Mouse (Mus musculus) ES-Bruce4 (cell line): ENCODE measurements around the gene Shoc2. TPM values are rescaled to one million over a fixed set of nuclear protein-coding genes. Genes with fewer than 3 reads are reported as not detected.

Experiments used
- H3K27ac ChIP-seq: 2 replicates; pipeline ENCODE4 v1.5.1; 2012; ENCODE audit warnings: low read length, inconsistent platforms; ENCODE audit not compliant: insufficient read depth
- H3K27me3 ChIP-seq: 2 replicates; pipeline ENCODE4 v1.6.1; 2012; ENCODE audit warnings: mild to moderate bottlenecking, low read length, inconsistent platforms; ENCODE audit not compliant: control insufficient read depth, poor library complexity, insufficient read depth, severe bottlenecking
- H3K36me3 ChIP-seq: 2 replicates; pipeline ENCODE4 v1.6.1; 2012; ENCODE audit warnings: inconsistent platforms, mild to moderate bottlenecking, low read length, moderate library complexity; ENCODE audit not compliant: control insufficient read depth, poor library complexity, insufficient read depth, severe bottlenecking
- H3K4me1 ChIP-seq: one replicate; pipeline ENCODE4 v1.8.1; 2011; ENCODE audit warnings: low read length; ENCODE audit not compliant: control insufficient read depth, insufficient read depth
- H3K4me3 ChIP-seq: 2 replicates; pipeline ENCODE4 v1.5.1; 2011; ENCODE audit warnings: low read depth, mild to moderate bottlenecking, low read length
- H3K9ac ChIP-seq: 2 replicates; pipeline ENCODE4 v1.6.1; 2012; ENCODE audit warnings: low read depth, mild to moderate bottlenecking, inconsistent platforms; ENCODE audit not compliant: poor library complexity, severe bottlenecking
- H3K9me3 ChIP-seq: replicated peaks from 2 replicates; pipeline ENCODE4 v1.6.1; 2012; ENCODE audit warnings: mild to moderate bottlenecking, low read length, inconsistent platforms; ENCODE audit not compliant: control insufficient read depth, poor library complexity, insufficient read depth, severe bottlenecking
- CTCF ChIP-seq: IDR thresholded peaks from one replicate; pipeline ENCODE4 v1.8.1; 2011; ENCODE audit warnings: low read depth, low read length
- EP300 ChIP-seq: IDR thresholded peaks from 2 replicates; pipeline ENCODE4 v1.6.1; 2011; ENCODE audit warnings: low read depth, low read length; ENCODE audit not compliant: insufficient read depth
- POLR2A ChIP-seq: IDR thresholded peaks from one replicate; pipeline ENCODE4 v1.8.1; 2011; ENCODE audit warnings: low read length; ENCODE audit not compliant: insufficient read depth
- polyA plus RNA-seq: library from polyadenylated mRNA; stranded (reverse); fragments of >200 nt; gene quantifications from 2 replicates; pipeline ENCODE4 v1.2.4, GENCODE M21; 2011; ENCODE audit warnings: low read depth; ENCODE audit not compliant: missing spikeins, insufficient read depth, insufficient read length

Gene Shoc2
- polyA plus RNA-seq, 1 experiment: 70.4 TPM

DNA sequence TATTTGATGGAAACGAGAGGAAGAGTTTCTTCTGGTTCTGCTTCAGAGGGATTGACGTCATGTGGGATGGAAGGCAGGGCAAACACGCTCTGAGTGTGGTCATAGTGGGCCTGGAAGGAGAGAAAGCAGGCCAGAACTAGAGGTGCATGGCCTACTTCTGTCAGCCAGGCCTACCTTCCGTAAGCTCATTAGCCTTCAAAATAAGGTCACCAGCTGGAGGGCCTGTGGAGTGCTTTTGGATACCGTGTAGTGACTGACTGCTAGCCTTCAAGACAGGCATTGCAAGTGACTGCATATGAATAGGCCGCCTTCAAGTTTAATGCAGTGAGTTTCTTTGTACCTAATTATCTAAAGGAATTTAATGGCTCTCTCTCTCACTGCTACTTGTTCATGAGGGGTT, 91.0 kb downstream of the Shoc2 start:
- no peaks in the 10 kb centered on the region for H3K4me1 ChIP-seq
- no peak overlapping the region for H3K4me3 ChIP-seq
- H3K27ac ChIP-seq: no peak overlapping the region
- no peaks in the 10 kb centered on the region for H3K27me3 ChIP-seq
- peaks cover 3% of the 10 kb centered on the region; the same call in 1 of the 2 replicates for H3K9me3 ChIP-seq
- TF ChIP-seq POLR2A (no peak), CTCF (no peak), EP300 (no peak)
- H3K36me3 ChIP-seq: peaks cover 1% of the 10 kb centered on the region; the same call in 1 of the 2 replicates
- H3K9ac ChIP-seq: no peak overlapping the region

DNA sequence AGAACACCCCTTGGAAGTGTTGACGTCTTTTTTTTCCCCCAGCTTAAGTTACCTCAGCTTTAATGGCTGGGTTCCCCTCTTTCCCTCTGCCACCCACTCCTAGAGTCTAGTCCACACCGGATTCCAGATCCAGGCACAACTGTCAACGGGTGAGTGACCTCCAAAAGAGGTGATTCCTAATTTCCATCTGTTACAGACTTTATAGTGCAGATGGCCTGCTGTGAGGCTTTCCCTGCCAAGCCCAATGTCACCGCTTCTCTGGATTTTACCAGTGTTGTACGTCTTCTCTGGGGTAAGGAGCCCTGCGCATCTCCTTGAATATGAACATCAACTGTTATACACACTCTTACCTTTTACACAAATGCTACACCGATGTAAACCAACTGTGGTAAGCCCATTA, 95.3 kb downstream of the Shoc2 start:
- TF ChIP-seq CTCF: no peak
- Histone ChIP-seq H3K4me1 (no peaks in the 10 kb centered on the region), H3K27ac (no peak overlapping the region), H3K27me3 (no peaks in the 10 kb centered on the region), H3K9ac (no peak overlapping the region), H3K9me3 (peaks cover 3% of the 10 kb centered on the region; the same call in 1 of the 2 replicates), H3K36me3 (no peaks in the 10 kb centered on the region), H3K4me3 (no peak overlapping the region)

DNA sequence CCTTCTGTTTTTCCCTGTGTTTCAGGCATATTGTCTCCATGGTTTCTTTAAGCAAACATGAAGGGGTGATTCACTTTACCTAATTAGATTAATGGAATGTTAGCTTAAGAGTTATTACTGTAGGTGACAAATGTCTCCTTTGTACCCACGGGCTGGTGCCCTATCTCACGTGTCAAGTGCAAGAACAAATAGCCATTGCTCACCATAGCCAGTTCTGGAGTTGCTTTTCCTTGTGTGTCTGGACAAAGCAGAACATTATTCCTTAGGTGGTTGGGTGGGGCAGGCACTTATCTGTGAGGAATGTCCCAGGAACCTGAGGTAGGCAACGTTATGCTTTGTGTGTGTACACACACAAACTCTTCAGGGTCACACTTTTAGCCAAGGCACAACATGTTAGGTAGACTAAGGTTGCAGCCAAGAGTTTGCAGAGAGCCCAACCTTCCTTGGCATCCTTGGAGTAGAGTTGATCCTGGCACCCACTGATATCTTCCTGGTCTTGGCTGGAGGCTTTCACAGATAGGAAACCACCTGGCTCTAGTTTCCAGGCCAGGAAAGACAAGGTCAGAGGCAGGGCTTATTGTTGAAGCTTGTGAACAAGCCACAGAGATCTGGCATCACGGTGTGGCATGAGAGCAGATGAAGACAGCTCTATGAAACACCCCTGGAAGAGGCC, 96.4 kb downstream of the Shoc2 start:
- H3K27ac ChIP-seq: no peak overlapping the region
- no peaks in the 10 kb centered on the region for H3K4me1 ChIP-seq
- TF ChIP-seq POLR2A: no peak
- no peak for TF ChIP-seq CTCF
- TF ChIP-seq EP300: no peak

DNA sequence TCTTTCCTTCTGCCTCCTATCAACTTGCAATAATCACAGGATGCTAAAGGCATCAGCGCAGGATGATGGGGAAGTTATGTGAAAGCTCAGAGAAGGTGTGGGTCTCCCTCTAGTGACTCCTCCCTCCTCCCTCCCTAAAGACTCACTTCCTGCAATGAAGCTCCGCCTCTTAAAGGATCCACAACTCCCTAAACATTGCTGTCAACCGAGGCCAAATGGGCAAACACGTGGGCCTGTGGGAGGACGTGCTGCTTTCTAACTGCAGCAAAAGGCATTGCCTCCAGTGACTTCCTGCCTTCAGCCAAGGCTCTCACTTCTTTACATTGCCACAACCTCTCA, 96.9 kb downstream of the Shoc2 start:
- no peak overlapping the region for H3K4me3 ChIP-seq
- H3K9me3 ChIP-seq: peaks cover 3% of the 10 kb centered on the region; the same call in 1 of the 2 replicates
- no peak overlapping the region for H3K9ac ChIP-seq
- H3K36me3 ChIP-seq: no peaks in the 10 kb centered on the region
- peaks cover 9% of the 10 kb centered on the region for H3K27me3 ChIP-seq
- TF ChIP-seq POLR2A: no peak
- no peak for TF ChIP-seq CTCF
- no peak for TF ChIP-seq EP300
- no peak overlapping the region for H3K27ac ChIP-seq
- no peaks in the 10 kb centered on the region for H3K4me1 ChIP-seq

More for the DNA sequence above, 96.4 kb downstream of the Shoc2 start:
- no peak overlapping the region for H3K9ac ChIP-seq
- peaks cover 3% of the 10 kb centered on the region; the same call in 1 of the 2 replicates for H3K9me3 ChIP-seq
- no peaks in the 10 kb centered on the region for H3K36me3 ChIP-seq
- no peak overlapping the region for H3K4me3 ChIP-seq
- peaks cover 4% of the 10 kb centered on the region for H3K27me3 ChIP-seq

DNA sequence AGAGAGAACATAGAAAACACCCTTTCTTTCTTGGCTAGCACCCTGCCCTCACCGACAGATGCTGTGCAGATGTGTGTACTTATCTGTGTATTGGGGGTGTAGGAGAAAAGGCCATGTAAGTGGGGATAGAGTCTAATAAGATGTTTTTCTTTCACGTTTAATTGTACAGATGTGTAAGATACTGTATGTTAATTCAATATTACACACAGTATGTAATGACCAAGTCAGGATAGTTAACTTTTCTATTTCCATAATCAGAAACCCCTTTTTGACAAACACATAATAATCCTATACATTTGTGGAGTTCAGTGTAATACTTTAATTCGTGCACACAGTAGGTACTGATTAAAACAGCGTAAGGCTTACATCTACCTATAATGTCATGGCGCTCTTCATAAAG, 99.7 kb downstream of the Shoc2 start, which contains the start of gene Adra2a:
Gene Adra2a, plus strand, starts transcription at position 301 of the 400 bp plus-strand sequence.
- H3K36me3 ChIP-seq: no peaks in the 10 kb centered on the region
- H3K27ac ChIP-seq: no peak within 1 kb of the TSS
- peak within 1 kb of the TSS; percentile 63 for H3K4me3 ChIP-seq
- TF ChIP-seq CTCF (no peak), EP300 (no peak), POLR2A (no peak)
- peaks cover 22% of the 10 kb centered on the region for H3K27me3 ChIP-seq
- peak within 1 kb of the TSS; percentile 62 for H3K9ac ChIP-seq
- H3K4me1 ChIP-seq: peaks cover 2% of the 10 kb centered on the region
- no peaks in the 10 kb centered on the region for H3K9me3 ChIP-seq

DNA sequence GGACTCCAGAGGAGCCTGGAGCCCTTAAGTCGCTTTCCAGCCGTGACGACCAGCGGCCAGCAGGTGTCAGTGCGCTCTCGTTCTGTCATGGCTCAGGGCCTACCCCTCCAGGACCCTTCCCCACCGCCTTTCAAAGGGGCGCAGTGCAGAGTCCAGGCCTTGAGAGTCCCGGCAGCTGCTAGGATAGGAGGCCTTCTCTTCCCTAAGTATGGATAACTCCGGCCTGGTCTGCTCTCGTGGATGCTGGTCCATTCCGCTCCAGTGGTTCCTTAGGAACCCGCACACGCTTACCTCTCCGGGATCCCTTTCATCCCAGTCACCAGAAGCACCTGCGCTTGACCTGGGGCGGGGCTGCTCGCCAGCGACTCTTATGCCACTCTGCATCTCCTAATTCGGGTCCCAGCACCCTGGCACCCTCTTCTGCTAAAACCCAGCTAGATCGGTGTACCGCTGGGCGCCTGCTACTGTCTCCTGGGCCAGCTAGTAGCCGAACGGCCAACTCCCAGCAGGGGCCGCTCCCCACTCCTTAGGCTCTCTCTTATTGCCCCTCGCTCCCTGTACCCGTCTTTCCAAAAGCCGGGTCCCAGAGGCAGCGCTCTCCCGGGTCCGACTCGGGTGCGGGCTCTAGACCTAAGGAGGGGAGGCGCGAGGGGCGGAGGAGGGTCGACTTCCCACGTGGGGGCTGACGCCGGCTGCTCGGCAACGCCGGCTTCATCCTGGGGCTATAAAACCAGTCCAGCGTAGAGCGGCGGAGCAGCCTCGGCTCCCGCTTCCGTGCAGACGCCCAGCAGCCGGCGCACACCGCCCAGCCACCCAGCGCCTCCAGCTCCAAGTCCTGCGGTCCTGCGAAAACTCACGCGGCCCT, 100.6 kb downstream of the Shoc2 start:
- peaks cover 22% of the 10 kb centered on the region for H3K27me3 ChIP-seq
- TF ChIP-seq POLR2A (no peak), CTCF (peak; percentile 88), EP300 (no peak)
- H3K9me3 ChIP-seq: no peaks in the 10 kb centered on the region
- peaks cover 2% of the 10 kb centered on the region for H3K4me1 ChIP-seq
- no peaks in the 10 kb centered on the region for H3K36me3 ChIP-seq
- H3K27ac ChIP-seq: no peak overlapping the region
- H3K9ac ChIP-seq: peak overlapping the region; percentile 62
- peak overlapping the region; percentile 63 for H3K4me3 ChIP-seq
